Mouse (Mus musculus): Measurements from ENCODE around the gene Setd1a. TPM values are rescaled to one million over a fixed set of nuclear protein-coding genes. Genes with fewer than 3 reads are reported as not detected.
"Not testable (repeated sequence)": the region's sequence is repeated elsewhere in the genome, so short reads cannot be mapped to it uniquely, and the experiment has no call there.

The Setd1a gene
- polyA plus RNA-seq, 1 experiment from 2014 or later = 17.4 TPM

GRCm38 (mm10) chr7:127823236-127824171 lies 47.0 kb downstream of the Setd1a start:
- Histone ChIP-seq H3K4me1 (replicated peaks) (peaks cover 7% of the 10 kb centered on the region; the same call in 1 of the 2 replicates), H3K9me3 (no peaks in the 10 kb centered on the region), H3K27me3 (replicated peaks) (no peaks in the 10 kb centered on the region), H3K4me2 (replicated peaks) (peak overlapping the region; percentile 72), H3K9ac (peak overlapping the region; percentile 67; the same call in 1 of the 2 replicates), H3K27ac (no peak overlapping the region), H3K4me3 (replicated peaks) (peak overlapping the region; percentile 56), H3K36me3 (no peaks in the 10 kb centered on the region)
- peak; percentile 37 for ATAC-seq
- WGBS = 66% methylated on average over 11 of the region's 11 CpGs

DNA sequence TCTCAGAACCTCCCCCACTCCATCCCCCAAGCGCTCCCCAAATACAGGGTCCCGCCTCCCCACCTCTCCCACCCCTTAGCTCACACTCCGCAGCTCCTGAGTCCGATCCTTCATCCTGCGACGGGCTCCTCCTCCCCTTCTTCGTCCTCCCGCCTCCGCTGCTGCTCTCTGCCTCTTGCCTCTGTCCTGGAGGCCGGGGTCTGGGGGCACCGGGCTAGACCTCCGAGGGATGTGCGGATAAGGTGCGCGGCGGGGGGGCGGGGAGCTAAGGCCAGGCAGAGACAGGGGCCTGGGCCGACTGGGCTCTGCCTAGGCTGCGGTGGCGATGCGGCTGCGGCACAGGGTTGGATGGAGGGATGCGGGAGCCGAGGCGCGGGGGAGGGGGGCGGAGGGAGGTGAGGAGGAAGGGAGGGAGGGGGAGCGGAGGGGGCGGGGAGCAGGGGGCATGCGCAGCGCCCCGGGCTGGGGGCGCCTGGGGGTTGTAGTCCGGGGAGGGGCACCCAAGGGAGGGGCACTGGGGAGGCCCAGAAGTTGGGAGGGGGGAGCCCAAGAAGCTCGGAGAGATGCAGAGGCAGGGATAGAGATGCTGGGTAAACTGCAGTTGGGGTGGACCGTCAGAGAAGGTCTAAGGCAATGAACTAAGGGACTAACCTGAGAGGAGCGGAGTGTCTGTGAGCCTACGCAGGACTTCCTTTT lies 47.9 kb downstream of the Setd1a start, which contains the start of the genes Stx4a and Stx1b:
Gene Stx4a, plus strand, starts transcription at position 119 of the 696 bp plus-strand sequence.
Gene Stx1b, minus strand, starts transcription at position 374 of the 696 bp plus-strand sequence.
- no peak within 1 kb of the TSS for H3K27ac ChIP-seq

DNA sequence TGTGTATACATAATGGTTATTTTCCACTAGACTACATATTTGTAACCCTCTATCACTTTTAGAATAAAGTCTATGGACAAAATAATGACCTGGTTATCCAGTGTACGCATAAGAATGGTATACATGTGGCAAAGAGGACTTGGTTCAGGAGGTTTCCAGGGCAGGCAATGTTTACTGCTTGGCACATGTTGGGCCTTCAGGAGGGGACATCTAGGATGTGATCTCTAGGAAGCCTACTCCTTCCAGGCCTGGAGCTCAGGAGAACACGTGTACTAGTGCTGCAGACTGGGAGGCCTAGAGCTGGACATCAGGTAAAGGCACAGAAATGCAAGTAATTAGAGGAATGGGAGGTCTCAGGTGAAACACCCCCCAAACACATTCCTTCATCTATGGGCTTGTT lies 59.1 kb downstream of the Setd1a start:
- Histone ChIP-seq H3K27me3 (replicated peaks) (no peaks in the 10 kb centered on the region), H3K9ac (no peak overlapping the region), H3K9me3 (no peaks in the 10 kb centered on the region), H3K4me3 (replicated peaks) (no peak overlapping the region), H3K36me3 (no peaks in the 10 kb centered on the region), H3K4me2 (replicated peaks) (no peak overlapping the region), H3K27ac (no peak overlapping the region), H3K4me1 (replicated peaks) (no peaks in the 10 kb centered on the region)
- 78% methylated on average over 2 of the region's 2 CpGs for WGBS
- no peak for ATAC-seq

More for the DNA sequence above, 47.9 kb downstream of the Setd1a start, which contains the start of the genes Stx4a and Stx1b:
- ATAC-seq = peak; percentile 68
- Histone ChIP-seq H3K36me3 (no peaks in the 10 kb centered on the region), H3K4me1 (replicated peaks) (peaks cover 7% of the 10 kb centered on the region; the same call in 1 of the 2 replicates), H3K4me2 (replicated peaks) (peak within 1 kb of the TSS; percentile 72), H3K27me3 (replicated peaks) (no peaks in the 10 kb centered on the region), H3K9ac (peak within 1 kb of the TSS; percentile 67), H3K9me3 (no peaks in the 10 kb centered on the region), H3K4me3 (replicated peaks) (peak within 1 kb of the TSS; percentile 56)
- WGBS = 6% methylated on average over 24 of the region's 38 CpGs

DNA sequence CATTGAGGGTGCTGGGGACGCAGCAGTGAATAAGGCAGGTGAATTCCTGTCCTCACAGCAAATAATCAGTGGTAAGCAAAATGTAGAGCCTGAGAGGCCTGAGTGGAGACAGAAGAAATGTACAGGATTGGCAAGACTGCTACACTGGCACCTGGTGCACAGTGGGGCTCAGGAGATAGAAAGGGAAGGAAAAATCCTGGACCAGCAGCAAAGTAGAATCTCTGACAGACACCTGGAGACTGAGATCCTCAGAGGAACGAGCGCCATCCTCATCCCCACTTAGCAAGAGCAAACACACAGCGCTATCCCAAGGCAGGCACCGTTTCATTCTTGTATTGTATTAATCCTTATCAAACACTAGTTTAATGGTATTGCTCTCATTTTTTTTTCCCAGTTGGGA lies 61.0 kb downstream of the Setd1a start:
- 90% methylated on average over 5 of the region's 5 CpGs for WGBS
- Histone ChIP-seq H3K36me3 (no peaks in the 10 kb centered on the region), H3K9me3 (no peaks in the 10 kb centered on the region), H3K9ac (no peak overlapping the region), H3K27ac (no peak overlapping the region), H3K4me1 (replicated peaks) (peaks cover 5% of the 10 kb centered on the region; the same call in 1 of the 2 replicates), H3K4me3 (replicated peaks) (no peak overlapping the region), H3K27me3 (replicated peaks) (no peaks in the 10 kb centered on the region), H3K4me2 (replicated peaks) (no peak overlapping the region)
- ATAC-seq = no peak

DNA sequence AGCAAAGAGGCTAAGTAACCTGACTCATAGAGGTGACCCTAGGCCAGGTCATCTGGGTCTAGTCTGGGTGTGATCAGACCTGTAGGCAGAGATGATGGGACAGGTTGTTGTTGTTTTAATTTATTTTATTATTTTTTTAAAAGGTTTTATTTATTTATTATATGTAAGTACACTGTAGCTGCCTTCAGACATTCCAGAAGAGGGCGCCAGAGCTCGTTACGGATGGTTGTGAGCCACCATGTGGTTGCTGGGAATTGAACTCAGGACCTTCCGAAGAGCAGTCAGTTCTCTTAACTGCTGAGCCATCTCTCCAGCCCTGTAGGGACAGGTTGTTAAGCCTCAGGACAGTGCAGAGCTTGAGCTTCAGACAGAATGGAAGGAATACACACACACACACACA lies 61.4 kb downstream of the Setd1a start:
- not testable (repeated sequence) for ATAC-seq; H3K36me3 ChIP-seq; H3K4me3 ChIP-seq (replicated peaks); H3K4me1 ChIP-seq (replicated peaks); H3K27me3 ChIP-seq (replicated peaks); H3K27ac ChIP-seq; H3K9ac ChIP-seq; H3K9me3 ChIP-seq; H3K4me2 ChIP-seq (replicated peaks)
- WGBS = 82% methylated on average over 4 of the region's 4 CpGs

DNA sequence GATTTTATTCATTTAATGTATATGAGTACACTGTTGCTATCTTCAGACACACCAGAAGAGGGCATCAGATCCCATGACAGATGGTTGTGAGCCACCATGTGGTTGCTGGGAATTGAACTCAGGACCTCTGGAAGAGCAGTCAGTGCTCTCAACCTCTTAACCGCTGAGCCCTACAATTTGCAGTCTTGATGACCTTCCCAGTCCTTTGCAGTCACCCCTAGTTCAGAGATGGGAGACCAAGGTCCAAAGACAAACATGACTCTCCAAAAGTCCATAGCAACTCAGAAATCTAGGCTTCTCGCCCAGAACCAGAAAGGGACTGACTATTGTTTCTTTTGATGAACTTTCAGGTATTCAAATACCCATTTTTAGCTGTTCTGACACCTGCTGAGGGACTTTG lies 63.6 kb downstream of the Setd1a start:
- WGBS = 82% methylated on average over 2 of the region's 2 CpGs
- H3K36me3 ChIP-seq; H3K27ac ChIP-seq; H3K4me3 ChIP-seq (replicated peaks); H3K27me3 ChIP-seq (replicated peaks); H3K9me3 ChIP-seq; H3K4me2 ChIP-seq (replicated peaks); H3K9ac ChIP-seq; H3K4me1 ChIP-seq (replicated peaks); ATAC-seq: not testable (repeated sequence)

DNA sequence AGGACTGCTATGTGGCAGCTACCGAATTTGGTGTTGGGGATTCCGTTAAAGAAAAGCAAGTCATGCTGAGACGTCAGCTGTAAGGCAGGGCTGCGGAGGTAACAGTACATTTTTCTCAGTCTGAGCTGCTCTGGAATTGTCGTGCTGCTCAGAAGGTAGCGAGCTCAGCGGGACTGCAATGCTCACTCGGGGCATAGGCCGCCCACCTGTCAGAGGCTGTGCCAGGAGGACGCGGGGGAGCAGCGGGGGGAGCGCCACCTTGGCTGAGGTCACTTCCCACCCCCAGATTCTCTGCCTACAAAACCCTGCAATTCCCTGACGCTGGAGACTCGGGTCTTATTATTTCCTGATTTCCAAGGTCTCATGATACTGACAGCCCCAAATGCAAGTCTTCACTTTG lies 64.4 kb downstream of the Setd1a start:
- peak overlapping the region; percentile 77 for H3K4me2 ChIP-seq (replicated peaks)
- H3K27ac ChIP-seq = peak overlapping the region; percentile 88
- ATAC-seq = peak; percentile 34
- H3K27me3 ChIP-seq (replicated peaks) = no peaks in the 10 kb centered on the region
- peaks cover 8% of the 10 kb centered on the region; the same call in 1 of the 2 replicates for H3K36me3 ChIP-seq
- H3K4me3 ChIP-seq (replicated peaks) = peak overlapping the region; percentile 82
- H3K9me3 ChIP-seq = no peaks in the 10 kb centered on the region
- peak overlapping the region; percentile 72 for H3K9ac ChIP-seq
- WGBS = 6% methylated on average over 15 of the region's 15 CpGs
- H3K4me1 ChIP-seq (replicated peaks) = peaks cover 5% of the 10 kb centered on the region; the same call in 1 of the 2 replicates

DNA sequence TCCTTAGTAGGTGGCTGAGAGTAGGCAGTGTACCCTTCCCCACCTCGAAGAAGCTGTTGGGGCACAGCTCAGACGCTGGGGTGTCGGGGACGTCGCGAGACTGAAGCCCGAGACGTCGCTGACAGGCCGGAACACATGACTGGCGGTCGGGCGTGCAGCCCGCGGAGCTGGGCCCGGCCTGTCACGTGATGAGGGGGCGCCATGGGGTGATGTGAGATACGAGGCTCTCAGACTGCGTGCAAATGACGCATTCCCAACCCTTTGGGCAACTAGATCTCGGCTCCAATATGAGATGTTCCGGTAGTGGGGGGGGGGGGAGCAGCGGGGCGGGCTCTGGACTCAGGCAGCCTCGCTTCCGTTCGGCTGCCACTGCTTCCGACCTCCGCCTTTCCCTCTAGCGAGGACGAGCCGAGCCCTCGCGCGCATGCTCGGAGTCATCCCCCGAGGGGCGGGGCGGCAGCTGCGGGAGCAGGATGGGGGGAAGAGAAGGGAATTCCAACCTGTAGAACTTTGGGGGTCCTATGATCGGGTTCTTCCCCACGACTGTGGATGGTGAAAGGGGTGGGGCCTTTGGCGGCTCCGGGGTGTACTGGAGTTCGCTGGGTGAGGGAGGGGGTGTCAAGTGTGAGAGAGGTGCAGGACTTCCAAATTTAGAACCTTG lies 65.0 kb downstream of the Setd1a start:
- Histone ChIP-seq H3K27ac (peak overlapping the region; percentile 88), H3K36me3 (peaks cover 8% of the 10 kb centered on the region; the same call in 1 of the 2 replicates), H3K27me3 (replicated peaks) (no peaks in the 10 kb centered on the region), H3K4me3 (replicated peaks) (peak overlapping the region; percentile 82), H3K4me1 (replicated peaks) (peaks cover 5% of the 10 kb centered on the region; the same call in 1 of the 2 replicates), H3K9ac (peak overlapping the region; percentile 72), H3K9me3 (no peaks in the 10 kb centered on the region), H3K4me2 (replicated peaks) (peak overlapping the region; percentile 77)
- ATAC-seq = peak; percentile 94
- WGBS = under 1% methylated on average over 42 of the region's 46 CpGs

DNA sequence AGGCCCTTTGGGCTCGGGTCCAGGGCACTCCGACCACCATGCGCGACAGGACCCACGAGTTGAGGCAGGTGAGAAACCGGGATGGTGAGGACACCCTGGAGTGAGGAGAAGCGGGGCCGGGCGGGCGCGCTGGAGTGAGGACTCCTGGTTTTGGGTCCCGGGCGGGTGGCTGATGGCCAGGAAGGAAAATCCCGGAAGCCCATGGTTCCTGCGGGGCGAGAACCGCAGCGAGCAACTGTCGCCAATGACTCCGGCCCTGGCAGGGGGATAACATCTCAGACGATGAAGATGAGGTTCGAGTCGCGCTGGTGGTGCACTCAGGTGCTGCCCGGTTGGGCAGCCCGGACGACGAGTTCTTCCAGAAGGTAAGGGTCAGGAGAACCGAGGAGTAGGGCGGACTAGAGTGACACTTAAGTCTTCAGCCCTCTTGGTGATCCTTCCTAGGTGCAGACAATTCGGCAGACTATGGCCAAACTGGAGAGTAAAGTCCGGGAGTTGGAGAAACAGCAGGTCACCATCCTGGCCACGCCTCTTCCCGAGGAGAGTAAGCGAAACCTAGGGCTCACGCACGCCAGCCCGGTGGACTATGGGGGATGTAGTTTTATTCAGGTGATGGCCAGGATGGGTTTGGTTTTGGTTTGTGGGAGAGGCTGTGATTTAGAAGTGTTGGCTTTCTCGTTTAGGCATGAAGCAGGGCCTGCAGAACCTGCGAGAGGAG lies 65.7 kb downstream of the Setd1a start:
- peak; percentile 78 for ATAC-seq
- under 1% methylated on average over 40 of the region's 40 CpGs for WGBS
- H3K27me3 ChIP-seq (replicated peaks) = no peaks in the 10 kb centered on the region
- H3K36me3 ChIP-seq = peaks cover 12% of the 10 kb centered on the region; the same call in 1 of the 2 replicates
- peak overlapping the region; percentile 72 for H3K9ac ChIP-seq
- H3K9me3 ChIP-seq = no peaks in the 10 kb centered on the region
- H3K4me2 ChIP-seq (replicated peaks) = peak overlapping the region; percentile 77
- H3K4me3 ChIP-seq (replicated peaks) = peak overlapping the region; percentile 82
- H3K27ac ChIP-seq = peak overlapping the region; percentile 88
- H3K4me1 ChIP-seq (replicated peaks) = peaks cover 5% of the 10 kb centered on the region; the same call in 1 of the 2 replicates
